Mouse (Mus musculus) MEL (cell line): ENCODE results near the gene Wnt1. TPM values are rescaled to one million over a fixed set of nuclear protein-coding genes. Genes with fewer than 3 reads are reported as not detected.

Source experiments
- DNase-seq: peaks from one replicate; pipeline ENCODE4 v3.0.0; 2011; ENCODE audit warnings: low read depth, low spot score
- H3K27ac ChIP-seq: 2 replicates; pipeline ENCODE4 v1.5.1; 2012; ENCODE audit warnings: low read depth, mild to moderate bottlenecking, control low read depth, low read length, moderate library complexity; ENCODE audit not compliant: control insufficient read depth
- H3K27me3 ChIP-seq, 2 experiments: fragments of 150-350 bp in 1 of 2; sonication (generic) in 1 of 2; 2 replicates each; pipeline ENCODE4 v1.6.1; 2012; ENCODE audit warnings: low read length in 2 of 2, mild to moderate bottlenecking in 2 of 2, improper control_type of control experiment in 1 of 2, moderate library complexity in 1 of 2; ENCODE audit not compliant: insufficient read depth in 2 of 2, control insufficient read depth in 1 of 2
- H3K36me3 ChIP-seq, 2 experiments: 2 replicates each; pipeline ENCODE4 v1.6.1; 2012 to 2014; ENCODE audit warnings: low read length in 2 of 2, improper control_type of control experiment in 1 of 2, inconsistent platforms in 1 of 2, mild to moderate bottlenecking in 1 of 2; ENCODE audit not compliant: insufficient read depth in 2 of 2, control insufficient read depth in 1 of 2
- H3K4me1 ChIP-seq, 2 experiments: fragments of 150-350 bp in 1 of 2; sonication (generic) in 1 of 2; 2 replicates each; pipeline ENCODE4 v1.6.1; 2012; ENCODE audit warnings: low read length in 2 of 2, improper control_type of control experiment in 1 of 2, mild to moderate bottlenecking in 1 of 2; ENCODE audit not compliant: insufficient read depth in 2 of 2, control insufficient read depth in 1 of 2
- H3K4me3 ChIP-seq, 2 experiments: fragments of 150-350 bp in 1 of 2; sonication (generic) in 1 of 2; 2 replicates each; pipeline ENCODE4 v1.5.1; 2012; ENCODE audit warnings: low read depth in 2 of 2, low read length in 2 of 2, mild to moderate bottlenecking in 2 of 2, moderate library complexity in 2 of 2, control low read depth in 1 of 2, improper control_type of control experiment in 1 of 2; ENCODE audit not compliant: control insufficient read depth in 1 of 2, insufficient read depth in 1 of 2
- H3K79me2 ChIP-seq: 2 replicates; pipeline ENCODE4 v1.6.1; 2012; ENCODE audit warnings: mild to moderate bottlenecking, low read length, moderate library complexity; ENCODE audit not compliant: control insufficient read depth, poor library complexity, insufficient read depth
- H3K9ac ChIP-seq: 2 replicates; pipeline ENCODE4 v1.6.1; 2012; ENCODE audit warnings: low read depth, mild to moderate bottlenecking, control low read depth, low read length, moderate library complexity; ENCODE audit not compliant: control insufficient read depth, poor library complexity, severe bottlenecking
- H3K9me3 ChIP-seq: fragments of 150-350 bp; sonication (generic); replicated peaks from 2 replicates; pipeline ENCODE4 v1.6.1; 2012; ENCODE audit warnings: mild to moderate bottlenecking, low read length, improper control_type of control experiment, moderate library complexity; ENCODE audit not compliant: insufficient read depth
- BHLHE40 ChIP-seq: IDR thresholded peaks from 2 replicates; pipeline ENCODE4 v1.6.1; 2012; ENCODE audit warnings: low read depth, mild to moderate bottlenecking, inconsistent platforms, low read length, improper control_type of control experiment, borderline replicate concordance
- CHD1 ChIP-seq: IDR thresholded peaks from 2 replicates; pipeline ENCODE4 v1.6.1; 2012; ENCODE audit warnings: low read depth, mild to moderate bottlenecking, inconsistent platforms, low read length, improper control_type of control experiment
- CHD2 ChIP-seq: IDR thresholded peaks from 2 replicates; pipeline ENCODE4 v1.6.1; 2011; ENCODE audit warnings: low read length, improper control_type of control experiment
- CTCF ChIP-seq, 3 experiments: IDR thresholded peaks in 2 of 3; conservative IDR thresholded peaks in 1 of 3; 2 replicates each; pipeline ENCODE4 v1.5.1; 2011 to 2012; ENCODE audit warnings: low read length in 3 of 3, low read depth in 2 of 3, mild to moderate bottlenecking in 2 of 3, improper control_type of control experiment in 1 of 3, inconsistent platforms in 1 of 3, mixed read lengths in 1 of 3, moderate library complexity in 1 of 3; ENCODE audit not compliant: control insufficient read depth in 1 of 3, insufficient read depth in 1 of 3, poor library complexity in 1 of 3, severe bottlenecking in 1 of 3
- E2F4 ChIP-seq: IDR thresholded peaks from 2 replicates; pipeline ENCODE4 v1.6.1; 2011; ENCODE audit warnings: low read depth, low read length, improper control_type of control experiment, borderline replicate concordance
- ELF1 ChIP-seq: IDR thresholded peaks from 2 replicates; pipeline ENCODE4 v1.6.1; 2014; ENCODE audit warnings: low read depth, mild to moderate bottlenecking, inconsistent platforms, low read length, improper control_type of control experiment, moderate library complexity
- EP300 ChIP-seq, 2 experiments: IDR thresholded peaks; 2 replicates each; pipeline ENCODE4 v1.6.1; 2011; ENCODE audit warnings: improper control_type of control experiment in 2 of 2, low read length in 2 of 2, low read depth in 1 of 2, mild to moderate bottlenecking in 1 of 2
- ETS1 ChIP-seq: IDR thresholded peaks from 2 replicates; pipeline ENCODE4 v1.6.1; 2012; ENCODE audit warnings: low read depth, mild to moderate bottlenecking, inconsistent platforms, low read length, improper control_type of control experiment, moderate library complexity
- GABPA ChIP-seq: IDR thresholded peaks from 2 replicates; pipeline ENCODE4 v1.6.1; 2012; ENCODE audit warnings: low read depth, mild to moderate bottlenecking, inconsistent platforms, low read length, improper control_type of control experiment, moderate library complexity
- GATA1 ChIP-seq: IDR thresholded peaks from 2 replicates; pipeline ENCODE4 v1.6.1; 2011; ENCODE audit warnings: low read depth, low read length, improper control_type of control experiment
- HCFC1 ChIP-seq: IDR thresholded peaks from 2 replicates; pipeline ENCODE4 v1.6.1; 2012; ENCODE audit warnings: low read depth, mild to moderate bottlenecking, inconsistent platforms, low read length, improper control_type of control experiment, moderate library complexity
- JUND ChIP-seq: IDR thresholded peaks from 2 replicates; pipeline ENCODE4 v1.6.1; 2011; ENCODE audit warnings: low read depth, mild to moderate bottlenecking, improper control_type of control experiment, low read length
- MAFK ChIP-seq: IDR thresholded peaks from 2 replicates; pipeline ENCODE4 v1.6.1; 2011; ENCODE audit warnings: low read depth, mild to moderate bottlenecking, low read length, improper control_type of control experiment, borderline replicate concordance
- MAZ ChIP-seq: IDR thresholded peaks from 2 replicates; pipeline ENCODE4 v1.6.1; 2012; ENCODE audit warnings: low read depth, mild to moderate bottlenecking, inconsistent platforms, low read length, improper control_type of control experiment
- MEF2A ChIP-seq: IDR thresholded peaks from 2 replicates; pipeline ENCODE4 v1.6.1; 2014; ENCODE audit warnings: low read depth, mild to moderate bottlenecking, inconsistent platforms, low read length, improper control_type of control experiment; ENCODE audit not compliant: poor library complexity, insufficient replicate concordance, severe bottlenecking; ENCODE audit errors: extremely low read depth
- MXI1 ChIP-seq: IDR thresholded peaks from 2 replicates; pipeline ENCODE4 v1.6.1; 2011; ENCODE audit warnings: mild to moderate bottlenecking, low read depth, low read length, improper control_type of control experiment
- MYB ChIP-seq: IDR thresholded peaks from 2 replicates; pipeline ENCODE4 v1.6.1; 2011; ENCODE audit warnings: mild to moderate bottlenecking, low read depth, low read length, improper control_type of control experiment
- MYC ChIP-seq: IDR thresholded peaks from 2 replicates; pipeline ENCODE4 v1.6.1; 2011; ENCODE audit warnings: low read depth, mild to moderate bottlenecking, low read length, improper control_type of control experiment, moderate library complexity
- NRF1 ChIP-seq: IDR thresholded peaks from 2 replicates; pipeline ENCODE4 v1.6.1; 2014; ENCODE audit warnings: low read depth, mild to moderate bottlenecking, inconsistent platforms, low read length, improper control_type of control experiment, moderate library complexity; ENCODE audit not compliant: poor library complexity, insufficient read depth, severe bottlenecking
- POLR2A ChIP-seq, 2 experiments: IDR thresholded peaks; 2 replicates each; pipeline ENCODE4 v1.6.1; 2011 to 2012; ENCODE audit warnings: low read length in 2 of 2, mild to moderate bottlenecking in 2 of 2, control low read depth in 1 of 2, improper control_type of control experiment in 1 of 2, low read depth in 1 of 2, moderate library complexity in 1 of 2; ENCODE audit not compliant: control insufficient read depth in 1 of 2, insufficient read depth in 1 of 2, poor library complexity in 1 of 2
- POLR2AphosphoS2 ChIP-seq: IDR thresholded peaks from 2 replicates; pipeline ENCODE4 v1.6.1; 2011; ENCODE audit warnings: low read length, improper control_type of control experiment
- POLR2AphosphoS5 ChIP-seq: IDR thresholded peaks from 2 replicates; pipeline ENCODE4 v1.6.1; 2012; ENCODE audit warnings: low read depth, borderline replicate concordance, mild to moderate bottlenecking, inconsistent platforms, low read length, moderate library complexity, mixed read lengths
- RCOR1 ChIP-seq: IDR thresholded peaks from 2 replicates; pipeline ENCODE4 v1.6.1; 2012; ENCODE audit warnings: low read depth, mild to moderate bottlenecking, inconsistent platforms, low read length, improper control_type of control experiment
- SIN3A ChIP-seq: IDR thresholded peaks from 2 replicates; pipeline ENCODE4 v1.6.1; 2012; ENCODE audit warnings: low read length, improper control_type of control experiment, inconsistent platforms
- SMC3 ChIP-seq: IDR thresholded peaks from 2 replicates; pipeline ENCODE4 v1.6.1; 2011; ENCODE audit warnings: low read depth, low read length, improper control_type of control experiment
- TAL1 ChIP-seq: IDR thresholded peaks from 2 replicates; pipeline ENCODE4 v1.6.1; 2012; ENCODE audit warnings: mild to moderate bottlenecking, inconsistent platforms, low read length, moderate library complexity, mixed read lengths
- TBP ChIP-seq: IDR thresholded peaks from 2 replicates; pipeline ENCODE4 v1.8.0; 2011; ENCODE audit warnings: low read depth, low read length, improper control_type of control experiment
- UBTF ChIP-seq: IDR thresholded peaks from 2 replicates; pipeline ENCODE4 v1.6.1; 2012; ENCODE audit warnings: low read depth, mild to moderate bottlenecking, inconsistent platforms, low read length, improper control_type of control experiment, moderate library complexity, borderline replicate concordance; ENCODE audit not compliant: insufficient read depth
- ZNF384 ChIP-seq: IDR thresholded peaks from 2 replicates; pipeline ENCODE4 v1.6.1; 2012; ENCODE audit warnings: low read depth, mild to moderate bottlenecking, inconsistent platforms, low read length, improper control_type of control experiment
- polyA plus RNA-seq, 2 experiments: library from polyadenylated mRNA; stranded (reverse) in 1 of 2; unstranded in 1 of 2; fragments of >175 nt in 1 of 2; fragments of >200 nt in 1 of 2; gene quantifications; 2 replicates each; pipeline versions ENCODE4 v1.2.1 to v1.2.4; 2012; ENCODE audit warnings: low replicate concordance in 2 of 2, low read depth in 1 of 2; ENCODE audit not compliant: insufficient read length in 2 of 2, insufficient read depth in 1 of 2, missing spikeins in 1 of 2
- total RNA-seq: library from RNA; depleted of rRNA; stranded (reverse); fragments of 300-350 nt; gene quantifications from 2 replicates; pipeline ENCODE4 v1.2.3, GENCODE M21; 2012

Wnt1 gene
- total and polyA plus RNA-seq, 3 experiments = not detected

- no peak overlapping the region for H3K27ac ChIP-seq
- DNase-seq = no peak
- no peaks in the 10 kb centered on the region; a peak in 2 of 4 replicates for H3K27me3 ChIP-seq
- no peaks in the 10 kb centered on the region for H3K9me3 ChIP-seq
- H3K9ac ChIP-seq = no peak overlapping the region
- peaks cover 1 to 5% of the 10 kb centered on the region in 2 experiments; a peak in 1 of 4 replicates for H3K4me1 ChIP-seq
- H3K79me2 ChIP-seq = no peaks in the 10 kb centered on the region; the same call in 1 of the 2 replicates
- TF ChIP-seq JUND (no peak), MXI1 (no peak), UBTF (no peak), GABPA (no peak), POLR2AphosphoS2 (no peak), ELF1 (no peak), NRF1 (no peak), MAFK (no peak), POLR2AphosphoS5 (no peak), POLR2A (IDR thresholded peaks at IDR 0.05; ENCODE audit: control insufficient read depth in 1 of 2, insufficient read depth in 1 of 2, low read depth in 1 of 2, low read length in 2 of 2, poor library complexity in 1 of 2) (no peak), SMC3 (no peak), CHD1 (no peak), HCFC1 (no peak), ETS1 (no peak), E2F4 (no peak), CHD2 (no peak), MYB (no peak), BHLHE40 (no peak), TBP (no peak), TAL1 (no peak)
- peaks cover 0 to 8% of the 10 kb centered on the region in 2 experiments; a peak in 2 of 4 replicates for H3K36me3 ChIP-seq
- H3K4me3 ChIP-seq = no peak overlapping the region
Observed at GRCm38 (mm10) chr15:98768259-98768658, 21.4 kb upstream of the Wnt1 start.

DNA sequence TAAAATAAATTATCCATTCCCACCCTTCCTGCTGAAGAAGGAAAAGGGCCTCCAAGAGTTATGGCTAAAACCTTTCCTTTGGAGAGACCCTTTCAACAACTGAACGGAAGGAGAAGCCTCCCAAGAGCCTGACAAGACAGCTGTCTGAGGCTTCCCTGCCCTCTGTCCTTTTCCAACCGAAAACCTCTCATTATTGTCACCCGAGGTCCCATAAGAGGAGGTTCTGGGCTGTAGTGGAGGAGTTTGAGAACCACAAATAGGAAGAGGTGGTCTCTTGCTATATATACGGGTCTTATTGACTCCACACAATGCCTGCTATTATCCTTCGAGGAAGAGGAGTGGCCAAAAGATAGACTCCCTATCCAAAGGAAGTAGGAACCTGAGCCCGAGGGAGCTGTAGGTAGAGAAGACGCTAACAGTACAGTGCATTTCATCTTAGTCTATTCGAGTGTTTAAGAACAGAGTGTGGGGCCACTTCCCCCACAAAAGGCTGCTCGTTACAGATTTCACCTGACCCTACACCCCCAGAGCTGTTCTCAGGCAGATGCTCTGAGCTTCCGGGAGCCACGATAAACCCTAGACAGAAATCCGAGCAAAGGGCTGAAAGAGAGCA lies 17.7 kb upstream of the Wnt1 start:
- Histone ChIP-seq H3K27me3 (no peaks in the 10 kb centered on the region), H3K36me3 (peaks cover 0 to 10% of the 10 kb centered on the region in 2 experiments; a peak in 2 of 4 replicates), H3K9me3 (no peaks in the 10 kb centered on the region), H3K9ac (peak overlapping the region; percentile 76), H3K79me2 (no peaks in the 10 kb centered on the region; the same call in 1 of the 2 replicates), H3K27ac (peak overlapping the region; percentile 79), H3K4me3 (peak overlapping the region; percentile 67 to 72), H3K4me1 (peaks cover 0 to 1% of the 10 kb centered on the region in 2 experiments; a peak in 1 of 4 replicates)
- peak; percentile 77 for DNase-seq
- TF ChIP-seq POLR2AphosphoS5 = no peak; the same call in 1 of the 2 replicates
- peak; percentile 29; the same call in 1 of the 2 replicates for TF ChIP-seq ELF1
- TF ChIP-seq RCOR1 = peak; percentile 52
- no peak for TF ChIP-seq MEF2A
- peak; percentile 12; the same call in 1 of the 2 replicates for TF ChIP-seq MYC
- 0 out of 2 replicates have a peak, but pooled peaks have one; percentile 50 for TF ChIP-seq CHD1
- TF ChIP-seq JUND = no peak
- no peak for TF ChIP-seq ZNF384
- peak; percentile 61; the same call in 1 of the 2 replicates for TF ChIP-seq MAZ
- TF ChIP-seq EP300 (IDR thresholded peaks at IDR 0.05; ENCODE audit: low read depth in 1 of 2, low read length in 2 of 2) = peak in 1 of 2 experiments; percentile 11; a peak in 1 of 4 replicates
- TF ChIP-seq TAL1 = peak; percentile 4; the same call in 1 of the 2 replicates
- TF ChIP-seq POLR2AphosphoS2 = no peak
- no peak for TF ChIP-seq CTCF (IDR thresholded peaks at IDR 0.05 in 2 of 3, conservative IDR thresholded peaks at IDR 0.05 in 1 of 3; ENCODE audit: control insufficient read depth in 1 of 3, insufficient read depth in 1 of 3, low read depth in 2 of 3, low read length in 3 of 3, poor library complexity in 1 of 3, severe bottlenecking in 1 of 3)
- TF ChIP-seq SIN3A = 0 out of 2 replicates have a peak, but pooled peaks have one; percentile 13
- TF ChIP-seq HCFC1 = 0 out of 2 replicates have a peak, but pooled peaks have one; percentile 7
- TF ChIP-seq GATA1 = peak; percentile 36; the same call in 1 of the 2 replicates
